ENCODE assay signal across 28 mouse cellular contexts in the genomic region with DNA sequence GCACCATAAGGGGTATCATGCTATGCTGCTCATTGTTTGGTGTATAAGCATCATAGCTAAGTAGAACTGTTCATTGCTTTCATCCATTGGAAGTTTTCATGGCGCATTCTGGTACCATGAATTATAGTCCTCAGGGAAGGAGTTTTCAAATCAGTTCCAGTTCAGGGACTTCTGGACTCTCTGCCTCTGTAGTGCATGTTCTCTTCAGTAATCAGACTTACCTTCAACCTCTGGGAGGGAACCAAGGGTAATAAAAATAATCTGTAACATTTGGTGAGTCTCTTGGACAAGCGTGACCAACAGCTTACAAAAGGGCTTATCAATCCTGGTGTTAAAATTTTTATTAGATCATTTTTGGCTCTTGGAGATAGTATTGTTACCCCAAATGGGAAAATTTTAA.
"Had no signal": no experiment of that assay in that cellular context is flagged by ENCODE, and none has a peak within 500 bp of the region (broad histone marks: within the 10 kb centered on the region; RNA-seq: fewer than 3 reads in every experiment).

No protein-coding gene starts in this region.

- H3K4me2 ChIP-seq: embryonic facial prominence, embryonic 12.5 days; embryonic facial prominence, embryonic 13.5 days; embryonic facial prominence, embryonic 15.5 days; forebrain, embryonic 12.5 days; forebrain, embryonic 13.5 days; forebrain, embryonic 15.5 days had no signal

- H3K9ac ChIP-seq: embryonic facial prominence, embryonic 12.5 days; embryonic facial prominence, embryonic 13.5 days; embryonic facial prominence, embryonic 15.5 days; forebrain, embryonic 12.5 days; forebrain, embryonic 13.5 days; forebrain, embryonic 15.5 days; forebrain, postnatal 0 days had no signal

- H3K9me3 ChIP-seq: embryonic facial prominence, embryonic 10.5 days; embryonic facial prominence, embryonic 12.5 days; embryonic facial prominence, embryonic 13.5 days; embryonic facial prominence, embryonic 15.5 days; forebrain, embryonic 10.5 days; forebrain, embryonic 12.5 days; forebrain, embryonic 13.5 days; forebrain, embryonic 15.5 days had no signal

- ATAC-seq: forebrain, embryonic 13.5 days; forebrain, embryonic 14.5 days; forebrain, embryonic 15.5 days; forebrain, embryonic 16.5 days; forebrain, postnatal 0 days had no signal

- DNase-seq: cerebellum, adult 2 months; cerebellum, adult 8-10 months; cerebellum, adult 9-10 months; cerebellum, adult 9-11 months; cerebellum, postnatal 10 days; cerebellum, postnatal 14 days; cerebellum, postnatal 25 days; cerebellum, postnatal 36 days; embryo, embryonic 11 days; forebrain, postnatal 0 days; gastrocnemius, adult 2 months; gastrocnemius, postnatal 10 days; gastrocnemius, postnatal 14 days; gastrocnemius, postnatal 25 days; gastrocnemius, postnatal 36 days; heart, adult 11 months; heart, adult 18-20 months had no signal

- H3K36me3 ChIP-seq: embryonic facial prominence, embryonic 10.5 days; embryonic facial prominence, embryonic 12.5 days; embryonic facial prominence, embryonic 13.5 days; embryonic facial prominence, embryonic 15.5 days; forebrain, embryonic 10.5 days; forebrain, embryonic 12.5 days; forebrain, embryonic 15.5 days had no signal

- H3K27ac ChIP-seq: embryonic facial prominence, embryonic 10.5 days; embryonic facial prominence, embryonic 12.5 days; embryonic facial prominence, embryonic 13.5 days; embryonic facial prominence, embryonic 15.5 days; forebrain, embryonic 10.5 days; forebrain, embryonic 12.5 days; forebrain, embryonic 13.5 days; forebrain, embryonic 15.5 days; gastrocnemius, adult 2 months had no signal

- H3K4me3 ChIP-seq: embryonic facial prominence, embryonic 10.5 days; embryonic facial prominence, embryonic 12.5 days; embryonic facial prominence, embryonic 13.5 days; embryonic facial prominence, embryonic 15.5 days; erythroblast, embryonic 14.5 days; forebrain, embryonic 10.5 days; forebrain, embryonic 12.5 days; forebrain, embryonic 13.5 days; forebrain, embryonic 15.5 days; gastrocnemius, adult 2 months had no signal

- H3K27me3 ChIP-seq: embryonic facial prominence, embryonic 12.5 days; embryonic facial prominence, embryonic 13.5 days; embryonic facial prominence, embryonic 15.5 days; forebrain, embryonic 12.5 days; forebrain, embryonic 13.5 days; forebrain, embryonic 15.5 days had no signal

- H3K4me1 ChIP-seq: embryonic facial prominence, embryonic 10.5 days; embryonic facial prominence, embryonic 12.5 days; embryonic facial prominence, embryonic 13.5 days; embryonic facial prominence, embryonic 15.5 days; forebrain, embryonic 10.5 days; forebrain, embryonic 12.5 days; forebrain, embryonic 13.5 days; forebrain, embryonic 15.5 days had no signal
